Mouse (Mus musculus) heart, postnatal 36 days (tissue): ENCODE results near the gene Cdk5rap2. TPM values are rescaled to one million over a fixed set of nuclear protein-coding genes. Genes with fewer than 3 reads are reported as not detected.

ENCODE experiments used
- DNase-seq, 2 experiments: peaks; one replicate each; pipeline ENCODE4 v3.0.0; 2021 to 2022
- intact Hi-C: fragments of 180-260 bp; cut with DNase I; formaldehyde crosslinking; loops from one replicate; pipeline ENCODE4 v1.15.1; 2025
- total RNA-seq, 2 experiments: library from RNA; stranded (reverse); gene quantifications; 2 replicates each; pipeline ENCODE4 v1.2.3; 2021

The Cdk5rap2 gene
- total RNA-seq, 2 experiments from 2014 or later: 4.4 to 4.8 TPM

DNA sequence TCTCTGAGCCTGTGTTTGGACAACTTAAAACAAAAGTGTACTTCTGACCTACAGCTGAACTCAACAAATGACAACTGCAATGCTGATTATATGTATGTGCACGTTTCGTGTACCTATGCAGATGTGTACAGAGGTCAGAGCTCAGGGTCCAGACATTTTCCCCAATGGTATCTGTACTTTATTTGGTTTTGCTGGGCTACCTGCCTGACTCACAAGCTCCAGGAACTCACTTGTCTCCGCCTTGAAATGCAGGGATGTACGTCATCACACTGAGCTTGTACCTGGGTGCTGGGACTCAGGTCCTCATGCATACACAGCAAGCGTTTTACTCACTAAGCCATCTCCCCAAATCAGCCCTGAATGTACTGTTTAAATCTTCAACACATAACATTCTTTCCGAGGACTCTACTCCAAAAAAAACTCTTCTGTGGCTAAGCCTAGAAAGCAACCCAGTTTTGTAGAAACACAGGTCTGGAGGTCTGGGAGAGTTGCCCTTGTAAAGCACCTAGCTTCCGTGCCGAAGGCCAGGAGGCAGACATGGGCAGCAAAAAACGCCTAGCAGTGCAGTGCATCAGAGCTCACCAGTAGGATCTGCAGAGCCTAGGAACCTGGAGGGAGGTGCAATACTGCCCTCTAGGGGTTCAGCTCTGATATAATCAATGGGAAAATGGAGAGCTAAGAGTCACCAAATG is 54.4 kb downstream of the Cdk5rap2 start:
- intact Hi-C loops: loop anchor here (1.0 to 5.0 kb wide), 2 partner anchors 91 to 1159 kb away; no protein-coding TSS in a partner anchor
- DNase-seq: peak; percentile 30 to 35

DNA sequence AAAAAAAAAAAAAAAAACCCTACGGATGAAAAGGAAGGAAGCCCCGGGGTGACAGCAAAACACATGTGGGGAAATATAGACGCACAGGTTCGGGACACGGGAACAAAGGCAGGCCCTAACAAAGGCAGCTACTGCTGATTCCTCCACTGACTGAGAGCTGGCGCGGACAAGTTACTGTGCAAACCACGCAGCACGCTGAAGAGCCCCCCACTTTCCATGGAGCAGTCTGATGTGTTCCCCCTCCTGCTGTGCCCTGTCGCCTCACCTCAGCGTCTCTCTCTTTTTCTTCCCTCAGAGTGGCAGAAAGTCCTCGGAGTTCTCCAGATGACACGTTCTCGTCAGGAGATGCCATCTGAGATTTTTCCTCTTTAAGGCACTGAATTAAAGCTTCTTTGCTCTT is 55.8 kb downstream of the Cdk5rap2 start:
- no peak for DNase-seq
- intact Hi-C loops: no loop called here

DNA sequence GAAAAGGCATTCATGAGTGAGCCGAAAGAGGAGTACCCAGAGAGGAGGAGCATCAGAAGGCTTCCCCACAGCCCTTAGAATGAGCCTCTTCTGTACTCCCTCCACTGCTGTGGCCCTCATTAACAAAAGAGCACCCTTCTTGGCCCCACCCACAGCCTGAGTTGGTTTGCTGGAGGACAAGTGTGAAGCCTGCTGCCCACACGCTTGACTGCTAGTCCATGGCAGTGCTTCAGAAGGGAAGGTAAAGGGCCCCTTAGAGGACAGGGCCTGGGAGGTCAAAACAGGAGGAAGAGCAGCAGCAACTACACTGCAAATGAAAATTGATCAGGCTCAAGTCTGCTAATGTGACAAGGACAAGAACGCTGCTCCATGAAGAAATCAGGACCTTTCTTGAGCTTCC is 56.6 kb downstream of the Cdk5rap2 start:
- intact Hi-C loops: no loop called here
- DNase-seq: no peak

DNA sequence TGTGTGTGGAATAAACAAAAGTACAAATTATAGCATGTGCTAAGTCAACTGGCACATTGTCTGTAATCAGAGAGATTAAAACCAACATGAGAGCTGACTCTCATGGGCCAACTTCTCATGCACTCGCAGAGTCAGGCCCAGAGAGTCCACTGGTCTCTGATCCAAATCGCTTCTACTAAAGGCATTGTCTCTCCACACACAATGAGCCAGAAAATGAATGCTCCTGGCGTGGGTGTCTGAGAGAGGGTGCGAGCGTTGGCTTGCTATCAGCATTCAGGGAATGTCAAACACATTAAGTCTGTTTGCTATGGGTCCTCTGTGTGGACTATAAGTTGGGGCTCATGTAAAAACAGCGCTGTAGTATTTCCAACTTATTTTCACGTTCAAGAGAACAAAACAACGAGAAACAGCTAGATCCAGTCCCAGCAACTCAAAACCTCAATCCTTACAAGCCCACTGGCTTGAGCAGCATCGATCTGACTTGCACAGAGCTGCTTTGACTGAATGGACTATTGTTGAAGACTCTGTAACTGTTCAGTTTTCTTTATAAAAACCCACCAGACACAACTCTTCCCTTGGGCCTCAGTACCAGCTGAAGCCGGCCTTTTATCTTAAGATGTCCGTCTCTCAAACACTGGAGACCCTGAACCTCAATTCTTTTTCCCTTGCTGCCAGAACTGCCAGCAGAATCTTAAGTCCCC is 74.6 kb downstream of the Cdk5rap2 start:
- intact Hi-C loops: no loop called here
- DNase-seq: no peak

DNA sequence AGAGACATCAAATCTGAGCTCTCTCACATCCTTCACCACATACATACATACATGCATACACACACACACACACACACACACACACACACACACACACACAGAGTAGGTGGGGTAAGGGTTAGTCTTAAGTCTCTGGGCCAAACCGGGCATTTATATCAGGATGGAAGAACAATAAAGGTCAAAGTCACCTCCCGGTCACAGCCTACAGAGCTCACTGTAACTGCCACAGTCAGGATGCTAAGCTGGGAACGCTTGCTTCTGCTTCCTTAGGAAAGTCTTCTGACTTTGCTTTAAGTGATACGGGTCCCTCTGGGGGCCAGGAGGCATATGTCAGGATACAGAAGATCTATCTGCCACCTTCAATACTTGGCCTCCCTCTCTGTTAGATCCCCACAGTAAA is 75.2 kb downstream of the Cdk5rap2 start:
- intact Hi-C loops: no loop called here

DNA sequence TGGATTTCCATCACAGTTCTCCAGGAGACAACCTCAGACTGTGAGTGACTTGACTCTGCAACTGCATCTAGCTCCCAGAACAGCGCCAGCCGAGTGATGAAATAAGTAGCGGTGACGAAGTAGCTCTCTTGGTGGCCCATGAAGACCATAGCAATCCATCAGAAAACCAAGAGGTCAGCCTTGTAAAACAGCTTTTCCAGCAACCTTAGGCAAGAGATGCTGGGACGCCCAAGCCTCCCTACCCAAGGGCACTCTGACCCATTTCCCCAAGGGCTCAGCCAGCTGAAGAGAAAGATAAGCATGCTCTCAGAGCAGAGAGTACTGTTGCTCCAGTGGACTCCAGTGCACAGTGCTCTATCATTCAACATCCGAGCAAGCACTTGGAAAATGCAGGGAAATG is 77.3 kb downstream of the Cdk5rap2 start:
- intact Hi-C loops: no loop called here
- no peak for DNase-seq

More for the DNA sequence above, 75.2 kb downstream of the Cdk5rap2 start:
- no peak for DNase-seq

DNA sequence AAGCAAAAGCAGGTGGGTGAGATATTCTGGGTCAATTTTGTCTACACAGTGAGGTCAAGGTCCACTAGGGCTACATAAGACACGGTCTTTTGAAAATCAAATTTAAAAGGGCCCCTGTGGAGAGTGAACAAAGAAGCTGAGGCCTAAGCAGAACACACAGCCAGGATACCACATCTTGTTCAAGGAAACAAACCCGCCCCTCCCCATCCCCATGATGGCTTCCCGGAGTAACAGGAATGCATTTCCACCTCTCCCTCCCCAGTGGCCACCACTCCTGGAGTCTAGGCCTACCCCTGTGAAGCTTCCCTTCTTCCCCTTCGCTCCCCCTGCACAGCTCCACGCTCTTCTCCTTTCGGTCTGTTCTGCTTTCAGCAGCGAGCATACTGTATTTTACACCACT is 77.7 kb downstream of the Cdk5rap2 start:
- intact Hi-C loops: no loop called here
- no peak for DNase-seq

DNA sequence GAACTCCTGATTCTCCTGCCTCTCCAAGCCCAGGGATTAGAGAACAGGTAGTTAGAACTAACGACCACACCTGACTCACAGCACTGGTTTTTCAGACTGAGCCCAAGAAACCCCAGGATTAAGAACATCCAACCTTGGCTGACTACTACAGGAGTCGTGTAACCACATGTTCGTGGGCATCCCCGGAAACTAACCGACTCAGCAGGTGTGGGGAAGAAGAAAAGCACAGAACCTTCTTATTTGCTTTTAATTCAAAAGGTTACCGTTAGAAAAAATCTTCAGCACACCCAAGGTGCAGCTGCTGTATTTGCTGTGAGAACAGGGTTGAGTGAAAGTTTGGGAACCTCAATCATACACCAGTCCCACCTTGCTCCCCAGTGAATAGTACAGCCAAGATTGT is 79.1 kb downstream of the Cdk5rap2 start:
- intact Hi-C loops: no loop called here

DNA sequence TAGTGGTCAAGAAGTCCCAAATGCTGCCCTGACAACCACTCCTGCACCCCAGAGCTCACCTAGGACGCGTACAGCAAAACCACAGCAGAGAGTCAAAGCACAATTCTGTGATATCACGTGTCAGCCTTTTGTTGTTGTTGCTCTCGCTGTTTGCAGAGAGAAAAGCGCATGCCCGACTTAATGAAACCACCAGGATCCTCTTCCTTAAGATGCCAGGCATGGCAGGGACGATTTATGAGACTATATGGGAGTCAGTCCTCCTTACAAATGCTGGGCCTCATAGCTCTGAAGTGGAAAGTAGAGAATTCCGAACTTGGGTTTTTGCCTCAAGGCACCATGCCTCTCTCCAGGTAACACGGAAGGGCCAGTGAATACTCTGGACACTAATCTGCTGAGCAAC is 82.2 kb downstream of the Cdk5rap2 start:
- intact Hi-C loops: no loop called here
- DNase-seq: no peak

More for the DNA sequence above, 79.1 kb downstream of the Cdk5rap2 start:
- DNase-seq: no peak

DNA sequence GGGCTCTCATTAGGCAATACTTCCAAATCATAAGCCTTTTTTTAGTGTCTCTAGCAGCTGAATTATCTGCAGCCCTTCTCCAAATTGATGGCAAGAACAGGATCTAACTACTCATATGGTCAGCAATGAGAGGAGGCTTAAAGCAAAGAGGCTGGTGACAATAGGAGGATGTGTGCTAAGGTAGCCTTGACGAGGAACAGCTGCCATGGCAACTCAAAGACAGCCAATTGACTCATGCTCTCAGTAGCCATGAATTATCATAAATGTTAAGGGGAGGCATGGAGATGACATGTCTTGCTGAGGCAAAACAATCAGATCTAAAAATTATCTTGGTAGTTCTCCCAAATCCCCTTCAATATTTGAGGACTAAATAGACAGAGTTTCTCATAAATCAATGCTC is 82.8 kb downstream of the Cdk5rap2 start:
- intact Hi-C loops: no loop called here
- no peak for DNase-seq

DNA sequence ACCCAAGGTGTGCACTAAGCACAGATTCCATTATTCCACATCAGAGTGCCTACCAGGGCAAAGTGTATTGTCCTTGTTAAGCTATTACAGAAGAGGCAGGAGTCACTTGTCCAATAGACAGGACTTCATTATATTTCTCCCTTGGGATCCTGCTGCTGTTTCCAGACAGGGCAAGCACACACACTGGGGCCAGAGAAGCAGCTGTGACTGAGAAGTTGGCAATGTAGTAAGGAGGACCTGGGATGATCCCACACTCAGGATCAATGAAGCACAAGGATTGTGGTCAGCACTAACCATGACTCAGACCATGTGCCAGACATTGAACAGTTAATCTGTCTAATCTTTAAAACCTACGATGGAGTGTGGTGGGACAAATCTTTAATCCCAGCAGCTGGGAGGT is 88.7 kb downstream of the Cdk5rap2 start:
- intact Hi-C loops: no loop called here
- DNase-seq: no peak

DNA sequence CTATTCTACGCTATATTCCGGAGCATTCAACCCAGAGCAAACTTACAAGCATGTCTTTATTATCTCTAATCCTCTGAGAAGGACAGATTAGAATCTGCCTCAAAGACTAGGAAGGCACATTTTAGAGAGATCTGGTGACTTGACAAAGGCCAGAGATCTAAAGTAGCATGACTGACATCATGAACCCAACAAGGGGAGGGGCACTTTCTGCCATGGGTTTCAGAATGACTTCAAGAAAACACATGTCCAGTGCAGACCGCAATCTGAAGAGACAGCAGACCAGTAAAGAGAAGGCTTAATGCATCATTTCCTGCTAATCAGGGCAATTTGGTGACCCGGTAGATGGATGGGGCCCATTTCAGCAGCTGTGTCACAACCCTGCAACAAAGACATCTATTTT is 98.1 kb downstream of the Cdk5rap2 start:
- intact Hi-C loops: no loop called here
- no peak for DNase-seq

DNA sequence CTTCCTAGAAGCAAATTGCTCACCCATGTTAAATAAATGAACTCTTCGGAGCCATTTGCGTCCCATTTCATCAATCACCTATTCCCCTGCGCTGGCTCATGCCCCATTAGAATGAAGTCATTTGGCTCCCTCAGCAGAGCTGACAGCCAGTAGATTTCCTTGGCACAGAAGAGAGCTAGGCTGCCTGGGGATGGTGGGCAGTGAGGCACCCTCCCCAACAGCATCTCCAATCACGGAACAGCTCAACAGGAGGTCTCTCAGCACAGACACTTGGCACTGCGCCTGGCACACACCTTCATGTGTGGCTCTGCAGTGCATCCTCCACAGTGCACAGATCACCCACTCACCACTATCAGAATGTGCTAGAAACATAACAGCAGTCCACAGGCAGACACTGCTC is 98.7 kb downstream of the Cdk5rap2 start:
- peak in 1 of 2 experiments; percentile 9 for DNase-seq
- intact Hi-C loops: no loop called here

DNA sequence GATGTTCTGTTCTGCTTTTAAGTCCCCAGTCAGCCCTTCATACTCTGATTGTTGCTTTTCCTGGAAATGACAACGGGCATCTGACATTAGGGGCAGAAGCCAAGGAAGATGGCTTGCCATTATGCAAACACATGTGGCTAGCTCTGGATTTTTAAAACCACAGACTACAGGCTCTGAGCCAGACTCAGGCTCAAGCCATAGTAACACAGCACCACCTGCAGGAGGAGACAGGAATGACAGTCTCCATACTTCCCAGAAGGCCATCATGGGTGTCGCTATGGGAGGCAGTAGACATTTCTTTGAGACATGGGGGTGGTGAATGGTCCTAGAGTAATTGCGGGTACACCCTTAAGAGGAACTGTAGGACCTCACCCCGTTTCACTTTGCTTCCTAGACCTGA is 103.0 kb downstream of the Cdk5rap2 start:
- intact Hi-C loops: loop anchor here (1.0 to 5.0 kb wide), 2 partner anchors 42 to 1110 kb away; no protein-coding TSS in a partner anchor
- peak; percentile 69 to 82 for DNase-seq

DNA sequence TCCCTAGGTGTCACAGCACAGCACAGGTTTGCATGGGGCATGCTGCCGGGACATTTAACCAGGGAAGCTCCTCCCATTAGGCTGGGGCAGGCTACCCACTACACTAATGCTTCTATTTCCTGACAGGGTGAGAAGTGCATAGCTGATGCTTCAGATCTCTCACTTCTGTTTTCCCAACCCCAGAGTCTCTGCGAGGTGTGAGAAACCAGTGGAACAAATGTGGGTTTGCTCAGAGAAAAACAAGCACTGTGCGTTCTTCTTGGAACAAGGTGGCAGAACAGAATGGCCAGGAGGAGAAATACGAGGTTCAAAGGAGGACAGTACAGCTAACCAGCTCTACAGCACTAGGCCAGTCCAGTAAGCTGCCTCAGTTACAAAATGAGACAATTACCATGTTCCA is 106.4 kb downstream of the Cdk5rap2 start:
- DNase-seq: no peak
- intact Hi-C loops: no loop called here

DNA sequence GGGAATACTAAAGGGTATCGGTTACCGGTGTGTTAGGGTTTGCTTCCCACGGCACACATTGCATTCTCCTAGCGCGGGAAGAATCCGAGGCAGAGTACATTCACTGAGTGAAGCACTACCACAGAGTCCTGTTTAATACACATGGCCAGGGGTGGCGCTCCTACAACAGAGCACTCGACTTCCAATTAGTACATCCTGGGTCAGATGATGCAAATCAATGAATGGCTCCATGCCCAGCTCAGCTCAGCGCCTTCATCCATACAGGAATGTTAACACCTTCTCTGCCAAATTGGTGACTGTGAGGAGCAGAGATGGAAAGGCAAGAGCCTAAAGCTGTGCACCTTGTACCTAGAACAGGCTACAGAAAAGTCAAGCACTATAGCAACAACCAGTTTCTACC is 109.1 kb downstream of the Cdk5rap2 start:
- intact Hi-C loops: no loop called here
- no peak for DNase-seq

DNA sequence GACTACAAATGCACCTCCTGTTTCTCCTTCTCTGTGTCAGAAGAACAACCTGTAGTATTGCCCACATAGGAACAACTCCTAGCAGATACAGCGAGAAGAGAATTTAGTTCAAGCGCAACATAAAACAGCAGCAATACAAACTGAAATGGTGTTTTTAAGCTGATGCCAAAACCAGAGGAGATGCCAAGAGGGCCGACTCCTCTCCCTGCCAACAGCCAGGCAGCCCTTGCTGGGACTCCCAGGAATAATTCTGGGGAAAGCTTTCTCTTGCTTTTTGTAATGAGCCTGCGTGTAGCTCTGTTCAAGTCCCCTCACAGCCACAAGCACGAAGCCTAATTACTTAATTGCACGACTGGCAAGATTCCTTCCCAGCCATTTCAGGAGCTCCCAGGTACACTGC is 120.9 kb downstream of the Cdk5rap2 start:
- intact Hi-C loops: no loop called here
- no peak for DNase-seq

DNA sequence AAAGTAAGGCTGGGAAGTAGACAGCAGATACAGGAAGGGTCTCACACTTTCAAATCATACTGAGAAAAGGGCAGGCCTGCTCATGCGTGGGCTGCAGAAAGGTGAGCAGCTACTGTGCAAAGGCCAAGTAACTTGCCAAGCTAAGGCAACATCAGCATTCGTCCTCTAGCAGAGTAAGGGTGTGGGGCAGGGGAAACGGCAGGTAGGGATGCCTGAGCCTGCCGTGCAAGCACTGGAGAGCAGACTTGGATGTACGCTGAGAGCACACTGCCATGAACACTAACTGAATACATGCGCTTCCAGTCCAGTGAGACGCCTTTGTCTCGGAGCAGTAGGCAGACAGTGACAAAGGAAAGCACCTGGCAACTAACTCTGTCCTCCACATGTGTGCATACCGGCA is 127.1 kb downstream of the Cdk5rap2 start:
- DNase-seq: no peak
- intact Hi-C loops: no loop called here

DNA sequence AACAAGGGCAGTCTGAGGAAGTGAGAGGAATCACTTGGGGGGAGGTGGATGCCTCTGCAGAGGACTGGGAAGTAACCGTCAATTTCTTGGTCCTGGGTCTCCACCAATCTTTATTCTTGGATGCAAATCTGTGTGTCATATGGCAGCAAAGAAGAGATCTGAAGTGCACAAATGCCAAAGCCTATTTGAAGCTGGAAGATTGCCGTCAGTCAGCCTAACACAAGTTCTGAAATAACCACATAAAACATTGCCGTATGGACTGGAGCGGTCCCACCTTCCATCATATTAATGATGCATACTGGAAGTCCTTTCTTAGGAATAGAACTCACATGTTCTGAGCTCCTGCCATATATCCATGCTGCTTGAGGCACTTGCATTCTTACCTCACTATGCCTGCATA is 131.4 kb downstream of the Cdk5rap2 start:
- DNase-seq: no peak
- intact Hi-C loops: no loop called here

DNA sequence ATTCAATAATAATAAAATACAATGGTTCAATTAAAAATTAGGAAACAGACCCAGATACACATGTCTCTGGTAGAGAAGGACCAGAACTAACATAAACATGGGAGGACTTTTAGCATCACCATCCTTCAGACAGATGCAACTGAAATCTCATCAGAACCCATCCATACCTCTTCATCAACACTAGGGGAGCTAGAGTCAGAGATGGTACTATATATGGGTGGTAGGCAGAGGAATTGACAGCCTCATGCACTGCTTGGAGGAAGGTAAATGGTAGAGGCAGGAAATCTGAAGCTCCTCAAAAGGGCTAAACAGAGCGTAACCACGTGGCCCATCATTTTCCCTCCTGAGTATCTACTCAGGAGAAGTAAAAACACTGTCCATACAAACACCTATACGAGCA is 132.2 kb downstream of the Cdk5rap2 start:
- no peak for DNase-seq
- intact Hi-C loops: no loop called here

DNA sequence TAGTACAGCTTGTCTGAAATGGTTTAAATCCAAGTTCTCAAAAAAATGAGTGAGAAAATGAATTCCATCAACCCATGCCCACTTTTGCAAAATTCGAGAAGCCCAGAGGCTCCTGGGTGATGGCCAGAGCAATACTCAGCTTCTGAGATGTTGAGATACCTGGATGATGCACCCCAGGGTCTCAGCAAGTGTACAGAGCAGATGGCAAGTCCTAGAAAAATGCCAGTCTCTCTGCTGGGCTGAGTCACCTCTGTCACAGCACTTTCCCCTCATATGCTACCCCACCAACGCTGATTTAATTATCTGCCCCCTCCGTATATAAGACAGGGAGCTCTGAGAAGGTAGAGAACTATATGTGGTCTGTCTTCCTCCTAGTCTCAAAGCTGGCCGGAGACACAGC is 137.3 kb downstream of the Cdk5rap2 start:
- intact Hi-C loops: no loop called here
- no peak for DNase-seq

DNA sequence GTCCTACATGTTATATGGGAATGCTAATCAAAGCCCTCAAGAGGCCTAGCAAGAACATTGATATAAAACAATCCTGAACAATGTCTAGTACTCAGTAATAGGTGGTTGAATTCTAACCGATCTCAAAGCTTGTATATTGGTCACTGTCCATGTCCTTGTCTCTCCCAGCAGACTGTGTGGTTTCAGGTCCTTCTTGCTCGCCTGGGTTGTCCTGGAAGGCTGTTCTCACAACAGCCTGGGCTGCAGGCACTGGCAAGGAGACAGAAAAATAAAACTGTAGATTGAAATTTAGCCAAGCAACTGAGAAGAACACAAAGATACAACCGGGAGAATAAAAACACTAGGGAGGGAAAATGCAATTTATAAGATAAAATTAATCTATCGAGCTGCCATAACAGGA is 137.7 kb downstream of the Cdk5rap2 start:
- no peak for DNase-seq
- intact Hi-C loops: no loop called here
